Mouse (Mus musculus): ENCODE data around the gene Wdr17. TPM values are rescaled to one million over a fixed set of nuclear protein-coding genes. Genes with fewer than 3 reads are reported as not detected.
A peak's percentile ranks its signal among the peaks of the same experiment; 100 is the strongest.

Wdr17 gene
- polyA plus RNA-seq, 2 experiments, result 0.41 to 1.0 TPM

DNA sequence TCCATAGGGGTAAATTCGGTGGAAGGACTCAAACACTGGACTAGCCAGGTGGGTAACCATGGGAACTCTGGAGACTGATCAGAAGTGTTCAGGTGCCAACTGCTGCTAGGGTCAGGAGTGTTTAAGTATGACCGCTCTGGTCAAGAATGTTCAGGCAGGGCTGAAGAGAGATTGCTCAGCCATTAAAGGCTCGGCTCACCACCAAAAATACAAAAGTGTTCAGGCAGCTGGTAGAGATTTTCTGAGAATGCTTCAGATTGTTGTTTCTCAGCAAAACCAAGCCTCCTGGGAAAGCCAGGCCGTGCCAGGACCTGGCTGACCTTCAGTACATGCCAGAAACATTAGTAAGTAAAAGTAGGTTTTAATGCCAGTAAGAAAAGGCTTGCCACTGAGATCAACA, 276.7 kb downstream of the Wdr17 start:
- H3K4me3 ChIP-seq (replicated peaks; ENCODE audit: low read length), result no peak overlapping the region
- H3K4me1 ChIP-seq (ENCODE audit: control insufficient read depth, insufficient read depth, low read length), result no peaks in the 10 kb centered on the region
- no peak for TF ChIP-seq POLR2A (IDR thresholded peaks at IDR 0.05; ENCODE audit: borderline replicate concordance, extremely low read depth, insufficient read depth, insufficient read length)
- H3K27me3 ChIP-seq (ENCODE audit: control insufficient read depth, insufficient read depth, low read length), result no peaks in the 10 kb centered on the region
- H3K9me3 ChIP-seq (ENCODE audit: control insufficient read depth, low read length), result no peaks in the 10 kb centered on the region
- whole genome bisulfite sequencing, result 70% methylated on average over 4 of the region's 4 CpGs
- no peak for ATAC-seq (ENCODE audit: low FRiP score, low read depth)
- H3K36me3 ChIP-seq (ENCODE audit: control insufficient read depth, insufficient read depth, low read length), result no peaks in the 10 kb centered on the region
- DNase-seq (ENCODE audit: low spot score), result no peak
- no peak overlapping the region for H3K4me2 ChIP-seq (replicated peaks; ENCODE audit: low read depth, low read length, severe bottlenecking)
- H3K9ac ChIP-seq (ENCODE audit: low read depth, low read length, severe bottlenecking), result no peak overlapping the region
- H3K27ac ChIP-seq (replicated peaks; ENCODE audit: low read depth, low read length), result no peak overlapping the region

DNA sequence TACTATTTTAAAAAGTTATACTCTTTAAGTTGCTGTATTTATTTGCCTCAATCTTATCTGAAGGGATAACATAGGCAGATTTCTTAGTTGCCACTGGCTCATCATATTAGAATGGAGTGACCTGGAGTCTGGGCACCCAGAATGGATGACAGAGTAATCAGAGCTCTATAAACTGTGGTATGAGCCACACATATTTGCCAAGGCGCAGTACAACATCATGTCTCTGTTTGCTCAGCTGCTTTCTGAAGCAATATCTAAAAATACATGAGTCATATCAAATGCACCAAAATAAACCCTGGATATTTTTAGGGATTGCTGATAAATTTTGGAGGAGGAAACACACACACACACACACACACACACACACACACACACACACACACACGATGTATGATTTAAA, 277.6 kb downstream of the Wdr17 start:
- Histone ChIP-seq H3K4me3 (replicated peaks; ENCODE audit: low read length) (no peak overlapping the region), H3K4me2 (replicated peaks; ENCODE audit: low read depth, low read length, severe bottlenecking) (no peak overlapping the region), H3K27me3 (ENCODE audit: control insufficient read depth, insufficient read depth, low read length) (no peaks in the 10 kb centered on the region), H3K9me3 (ENCODE audit: control insufficient read depth, low read length) (no peaks in the 10 kb centered on the region), H3K36me3 (ENCODE audit: control insufficient read depth, insufficient read depth, low read length) (no peaks in the 10 kb centered on the region), H3K9ac (ENCODE audit: low read depth, low read length, severe bottlenecking) (no peak overlapping the region), H3K4me1 (ENCODE audit: control insufficient read depth, insufficient read depth, low read length) (no peaks in the 10 kb centered on the region), H3K27ac (replicated peaks; ENCODE audit: low read depth, low read length) (no peak overlapping the region)
- WGBS, result 84% methylated on average over 2 of the region's 2 CpGs
- ATAC-seq (ENCODE audit: low FRiP score, low read depth) (no peak), DNase-seq (ENCODE audit: low spot score) (no peak)
- TF ChIP-seq POLR2A (IDR thresholded peaks at IDR 0.05; ENCODE audit: borderline replicate concordance, extremely low read depth, insufficient read depth, insufficient read length), result no peak

- H3K4me3 ChIP-seq (replicated peaks; ENCODE audit: low read length), result no peak overlapping the region
- H3K4me2 ChIP-seq (replicated peaks; ENCODE audit: low read depth, low read length, severe bottlenecking), result no peak overlapping the region
- TF ChIP-seq POLR2A (IDR thresholded peaks at IDR 0.05; ENCODE audit: borderline replicate concordance, extremely low read depth, insufficient read depth, insufficient read length), result no peak
- no peaks in the 10 kb centered on the region for H3K36me3 ChIP-seq (ENCODE audit: control insufficient read depth, insufficient read depth, low read length)
- 76% methylated on average over 4 of the region's 4 CpGs for WGBS
- ATAC-seq (ENCODE audit: low FRiP score, low read depth), result no peak
- no peak overlapping the region for H3K27ac ChIP-seq (replicated peaks; ENCODE audit: low read depth, low read length)
- DNase-seq (ENCODE audit: low spot score), result no peak
- peaks cover 4% of the 10 kb centered on the region for H3K4me1 ChIP-seq (ENCODE audit: control insufficient read depth, insufficient read depth, low read length)
- H3K9ac ChIP-seq (ENCODE audit: low read depth, low read length, severe bottlenecking), result no peak overlapping the region
- H3K27me3 ChIP-seq (ENCODE audit: control insufficient read depth, insufficient read depth, low read length), result no peaks in the 10 kb centered on the region
- no peaks in the 10 kb centered on the region for H3K9me3 ChIP-seq (ENCODE audit: control insufficient read depth, low read length)
Observed at GRCm38 (mm10) chr8:54603440-54603839, 283.5 kb downstream of the Wdr17 start.

DNA sequence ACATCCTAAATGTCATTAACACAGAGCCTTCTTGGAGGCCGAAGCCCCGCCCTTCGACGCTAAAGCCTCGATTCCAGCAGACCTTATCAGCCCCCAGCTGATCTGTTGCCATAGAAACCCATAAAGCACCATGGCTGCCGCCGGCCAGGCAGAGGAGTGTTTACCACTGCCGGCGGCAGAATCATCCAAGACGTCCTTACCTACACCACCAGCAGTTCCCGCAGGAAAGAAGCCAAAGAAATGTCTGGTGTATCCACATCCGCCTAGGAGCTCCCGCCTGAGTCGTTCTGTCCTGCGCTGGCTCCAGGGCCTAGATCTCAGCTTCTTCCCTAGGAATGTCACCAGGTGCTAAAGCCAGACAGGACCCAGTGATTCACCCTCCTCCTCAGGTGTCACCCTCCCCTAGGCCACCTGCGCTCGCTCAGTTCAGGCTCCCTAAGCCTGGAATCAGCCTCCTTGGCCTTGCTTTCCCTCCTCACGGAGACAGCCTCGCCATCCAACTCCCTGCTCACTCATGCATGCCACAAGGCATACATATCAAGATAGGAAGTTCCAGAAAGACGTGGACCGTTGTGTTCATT, 286.2 kb downstream of the Wdr17 start, which contains the start of gene Spata4:
Gene Spata4 (plus strand): TSS at position 111 of the 581 bp plus-strand sequence.
- 11% methylated on average over 21 of the region's 21 CpGs for WGBS
- Histone ChIP-seq H3K27ac (replicated peaks; ENCODE audit: low read depth, low read length) (no peak within 1 kb of the TSS), H3K9ac (ENCODE audit: low read depth, low read length, severe bottlenecking) (0 out of 2 replicates have a peak within 1 kb of the TSS, but pooled peaks have one; percentile 38), H3K9me3 (ENCODE audit: control insufficient read depth, low read length) (no peaks in the 10 kb centered on the region), H3K4me3 (replicated peaks; ENCODE audit: low read length) (peak within 1 kb of the TSS; percentile 26), H3K4me2 (replicated peaks; ENCODE audit: low read depth, low read length, severe bottlenecking) (peak within 1 kb of the TSS; percentile 47), H3K27me3 (ENCODE audit: control insufficient read depth, insufficient read depth, low read length) (no peaks in the 10 kb centered on the region), H3K36me3 (ENCODE audit: control insufficient read depth, insufficient read depth, low read length) (no peaks in the 10 kb centered on the region), H3K4me1 (ENCODE audit: control insufficient read depth, insufficient read depth, low read length) (peaks cover 4% of the 10 kb centered on the region)
- ATAC-seq (ENCODE audit: low FRiP score, low read depth), result peak; percentile 72
- no peak for TF ChIP-seq POLR2A (IDR thresholded peaks at IDR 0.05; ENCODE audit: borderline replicate concordance, extremely low read depth, insufficient read depth, insufficient read length)
- DNase-seq (ENCODE audit: low spot score), result no peak

DNA sequence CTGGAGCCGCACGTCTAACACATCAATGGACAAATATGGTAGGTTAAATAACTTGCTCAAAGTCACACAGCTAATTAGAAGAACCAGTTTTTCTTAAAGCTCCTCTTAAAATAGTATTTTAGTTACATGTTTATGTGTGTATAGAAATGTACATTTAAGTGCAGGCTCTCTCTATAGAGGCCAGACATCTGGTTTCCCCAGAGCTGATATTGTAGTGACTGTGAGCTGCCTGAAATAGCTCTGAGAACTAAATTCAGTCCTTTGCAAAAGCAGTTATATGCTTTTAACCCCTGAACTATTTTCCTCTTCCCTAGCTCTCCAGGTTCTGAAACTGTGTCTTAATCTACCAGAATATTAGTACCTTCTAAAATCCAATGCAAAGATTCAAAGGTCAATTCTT, 289.6 kb downstream of the Wdr17 start:
- WGBS, result 84% methylated on average over 2 of the region's 2 CpGs
- no peak for ATAC-seq (ENCODE audit: low FRiP score, low read depth)

More for the DNA sequence above, 289.6 kb downstream of the Wdr17 start:
- no peak for DNase-seq (ENCODE audit: low spot score)
- Histone ChIP-seq H3K36me3 (ENCODE audit: control insufficient read depth, insufficient read depth, low read length) (no peaks in the 10 kb centered on the region), H3K4me3 (replicated peaks; ENCODE audit: low read length) (no peak overlapping the region), H3K27ac (replicated peaks; ENCODE audit: low read depth, low read length) (no peak overlapping the region), H3K4me1 (ENCODE audit: control insufficient read depth, insufficient read depth, low read length) (peaks cover 4% of the 10 kb centered on the region), H3K9ac (ENCODE audit: low read depth, low read length, severe bottlenecking) (no peak overlapping the region), H3K27me3 (ENCODE audit: control insufficient read depth, insufficient read depth, low read length) (no peaks in the 10 kb centered on the region), H3K9me3 (ENCODE audit: control insufficient read depth, low read length) (no peaks in the 10 kb centered on the region), H3K4me2 (replicated peaks; ENCODE audit: low read depth, low read length, severe bottlenecking) (no peak overlapping the region)
- TF ChIP-seq POLR2A (IDR thresholded peaks at IDR 0.05; ENCODE audit: borderline replicate concordance, extremely low read depth, insufficient read depth, insufficient read length), result no peak
